Mouse (Mus musculus) CH12.LX (cell line): ENCODE measurements around the gene Sbno1. TPM values are rescaled to one million over a fixed set of nuclear protein-coding genes. Genes with fewer than 3 reads are reported as not detected.
A peak's percentile ranks its signal among the peaks of the same experiment; 100 is the strongest.

Source experiments
- DNase-seq: peaks from one replicate; pipeline ENCODE4 v3.0.0-alpha.2; 2013; ENCODE audit errors: extremely low read depth
- H3K27ac ChIP-seq: 2 replicates; pipeline ENCODE4 v1.5.1; 2012; ENCODE audit warnings: low read depth, mild to moderate bottlenecking, control low read depth, moderate library complexity; ENCODE audit not compliant: insufficient read depth
- H3K27me3 ChIP-seq: replicated peaks from 2 replicates; pipeline ENCODE3; 2012; ENCODE audit warnings: inconsistent platforms
- H3K36me3 ChIP-seq, 2 experiments: replicated peaks in 1 of 2; 2 replicates each; pipeline versions ENCODE3 to v1.6.1; 2012; ENCODE audit warnings: inconsistent platforms in 1 of 2, low read length in 1 of 2, mild to moderate bottlenecking in 1 of 2, mixed read lengths in 1 of 2, moderate library complexity in 1 of 2; ENCODE audit not compliant: control insufficient read depth in 1 of 2, insufficient read depth in 1 of 2
- H3K4me1 ChIP-seq, 2 experiments: 2 replicates each; pipeline ENCODE4 v1.6.1; 2012; ENCODE audit warnings: inconsistent platforms in 1 of 2, moderate library complexity in 1 of 2; ENCODE audit not compliant: insufficient read depth in 2 of 2, control insufficient read depth in 1 of 2
- H3K4me2 ChIP-seq: 2 replicates; pipeline ENCODE4 v1.6.1; 2012; ENCODE audit warnings: low read depth, mild to moderate bottlenecking, control low read depth; ENCODE audit not compliant: poor library complexity, insufficient read depth, severe bottlenecking
- H3K4me3 ChIP-seq, 3 experiments: fragments of 150-350 bp in 1 of 3; sonication (generic) in 1 of 3; replicated peaks in 1 of 3; 2 replicates each; pipeline versions ENCODE3 to v1.5.1; 2011 to 2012; ENCODE audit warnings: low read depth in 2 of 3, low read length in 2 of 3, mild to moderate bottlenecking in 2 of 3, moderate library complexity in 2 of 3, control low read depth in 1 of 3, improper control_type of control experiment in 1 of 3, inconsistent platforms in 1 of 3, mixed read lengths in 1 of 3; ENCODE audit not compliant: poor library complexity in 1 of 3
- H3K79me2 ChIP-seq: replicated peaks from 2 replicates; pipeline ENCODE4 v1.6.1; 2012; ENCODE audit warnings: mild to moderate bottlenecking, moderate library complexity; ENCODE audit not compliant: control insufficient read depth, poor library complexity, insufficient read depth, severe bottlenecking; ENCODE audit errors: extremely low read depth
- H3K9ac ChIP-seq: 2 replicates; pipeline ENCODE4 v1.6.1; 2012; ENCODE audit warnings: low read depth, mild to moderate bottlenecking, control low read depth, moderate library complexity; ENCODE audit not compliant: insufficient read depth
- H3K9me3 ChIP-seq: replicated peaks from 2 replicates; pipeline ENCODE3; 2012; ENCODE audit warnings: low read length, inconsistent platforms, mixed read lengths
- BHLHE40 ChIP-seq: IDR thresholded peaks from 2 replicates; pipeline ENCODE4 v1.6.1; 2011; ENCODE audit warnings: mild to moderate bottlenecking, low read depth, low read length, improper control_type of control experiment
- EP300 ChIP-seq: IDR thresholded peaks from 2 replicates; pipeline ENCODE4 v1.6.1; 2011; ENCODE audit warnings: low read length, improper control_type of control experiment
- ETS1 ChIP-seq: conservative IDR thresholded peaks from 2 replicates; pipeline ENCODE4 v1.6.1; 2012; ENCODE audit warnings: low read depth, mild to moderate bottlenecking, inconsistent platforms, low read length, improper control_type of control experiment, moderate library complexity
- IRF4 ChIP-seq: IDR thresholded peaks from 2 replicates; pipeline ENCODE4 v1.6.1; 2014; ENCODE audit warnings: low read depth, mild to moderate bottlenecking, inconsistent platforms, low read length, improper control_type of control experiment
- MAZ ChIP-seq: IDR thresholded peaks from 2 replicates; pipeline ENCODE4 v1.6.1; 2012; ENCODE audit warnings: low read depth, mild to moderate bottlenecking, inconsistent platforms, low read length, improper control_type of control experiment, moderate library complexity
- MXI1 ChIP-seq: IDR thresholded peaks from 2 replicates; pipeline ENCODE4 v1.6.1; 2011; ENCODE audit warnings: mild to moderate bottlenecking, low read depth, low read length, improper control_type of control experiment
- TBP ChIP-seq: conservative IDR thresholded peaks from 2 replicates; pipeline ENCODE4 v1.6.1; 2011; ENCODE audit warnings: low read depth, low read length, improper control_type of control experiment
- UBTF ChIP-seq: IDR thresholded peaks from 2 replicates; pipeline ENCODE4 v1.6.1; 2012; ENCODE audit warnings: low read depth, mild to moderate bottlenecking, inconsistent platforms, low read length, improper control_type of control experiment, moderate library complexity
- USF2 ChIP-seq: conservative IDR thresholded peaks from 2 replicates; pipeline ENCODE4 v1.6.1; 2011; ENCODE audit warnings: low read depth, low read length, improper control_type of control experiment
- dilution Hi-C: fragments of 300-500 bp; cut with MboI; formaldehyde crosslinking; loops from 2 replicates; pipeline ENCODE4 v1.14.3; 2020; ENCODE audit warnings: low sequenced_read_pairs; ENCODE audit not compliant: extremely low pct_unique_long_range_greater_than_20kb, extremely low pct_ligation_motif_present
- in situ Hi-C: fragments of 300-500 bp; cut with MboI; formaldehyde crosslinking; loops from 3 replicates; pipeline ENCODE4 v1.14.3; 2019; ENCODE audit warnings: low sequenced_read_pairs, low pct_ligation_motif_present, low pct_unique_long_range_greater_than_20kb, mixed read lengths
- polyA plus RNA-seq: library from polyadenylated mRNA; unstranded; fragments of >175 nt; gene quantifications from 2 replicates; pipeline ENCODE4 v1.2.1, GENCODE M21; 2012; ENCODE audit warnings: low read depth; ENCODE audit not compliant: insufficient read length
- total RNA-seq, 2 experiments: library from RNA; depleted of rRNA; stranded (reverse); fragments of 300-350 nt in 1 of 2; fragments of >200 nt in 1 of 2; gene quantifications; 2 replicates each; pipeline ENCODE4 v1.2.3; 2012 to 2014

The Sbno1 gene
- total and polyA plus RNA-seq, 3 experiments: 35.0 to 48.5 (median 38.3) TPM

DNA sequence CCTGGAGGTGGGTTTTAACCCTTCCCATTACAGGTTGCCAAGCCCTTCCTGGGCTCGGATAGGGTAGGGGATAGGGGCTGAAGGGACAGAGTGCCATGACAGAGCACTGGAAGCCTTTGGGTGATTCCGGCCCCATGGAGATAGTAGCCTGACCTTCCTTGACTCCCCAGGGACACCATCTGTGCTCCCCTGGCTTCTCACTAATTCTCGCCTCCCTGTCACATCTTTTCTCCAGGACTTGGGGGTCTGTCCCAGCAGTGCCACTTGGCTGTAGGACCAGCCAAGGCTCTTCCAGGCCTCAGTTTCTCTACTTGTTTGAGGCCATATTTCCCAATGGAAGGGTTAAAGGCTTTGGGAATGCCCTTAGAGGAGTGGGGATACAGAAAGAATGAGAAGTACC lies 74.2 kb downstream of the Sbno1 start:
- Histone ChIP-seq H3K27ac (peak overlapping the region; percentile 65), H3K9me3 (no peaks in the 10 kb centered on the region), H3K4me3 (peak overlapping the region in 1 of 3 experiments; percentile 8), H3K27me3 (no peaks in the 10 kb centered on the region), H3K36me3 (peaks cover 25 to 37% of the 10 kb centered on the region in 2 experiments), H3K4me2 (peak overlapping the region; percentile 81; the same call in 1 of the 2 replicates), H3K79me2 (peaks cover 37% of the 10 kb centered on the region), H3K9ac (no peak overlapping the region), H3K4me1 (peaks cover 17 to 24% of the 10 kb centered on the region in 2 experiments)
- in situ Hi-C loops: loop anchor here (10.0 kb wide), 1 partner anchor 203 kb away; the partner anchor contains the start of gene Ddx55
- TF ChIP-seq UBTF (0 out of 2 replicates have a peak, but pooled peaks have one; percentile 12), BHLHE40 (no peak)
- DNase-seq: no peak
- dilution Hi-C loops: no loop called here

- Histone ChIP-seq H3K79me2 (peaks cover 37% of the 10 kb centered on the region), H3K27ac (peak overlapping the region; percentile 65), H3K36me3 (peaks cover 29 to 42% of the 10 kb centered on the region in 2 experiments), H3K4me3 (peak overlapping the region in 1 of 3 experiments; percentile 8), H3K9me3 (no peaks in the 10 kb centered on the region), H3K4me2 (peak overlapping the region; percentile 81; the same call in 1 of the 2 replicates), H3K4me1 (peaks cover 17 to 24% of the 10 kb centered on the region in 2 experiments), H3K27me3 (no peaks in the 10 kb centered on the region), H3K9ac (no peak overlapping the region)
- TF ChIP-seq MXI1 (0 out of 2 replicates have a peak, but pooled peaks have one; percentile 26), ETS1 (no peak), USF2 (no peak), MAZ (0 out of 2 replicates have a peak, but pooled peaks have one; percentile 21), TBP (no peak)
- no peak for DNase-seq
- dilution Hi-C loops (no loop called here), in situ Hi-C loops (loop anchor here (10.0 kb wide), 1 partner anchor 204 kb away; the partner anchor contains the start of gene Ddx55)
These were observed 74.7 kb downstream of the Sbno1 start for GRCm38 (mm10) chr5:124351111-124351560.

- Histone ChIP-seq H3K36me3 (peaks cover 31 to 44% of the 10 kb centered on the region in 2 experiments), H3K27me3 (no peaks in the 10 kb centered on the region)
- peak; percentile 31 for DNase-seq
- TF ChIP-seq IRF4 (peak; percentile 41; the same call in 1 of the 2 replicates), ETS1 (no peak), EP300 (no peak)
- TF ChIP-seq, all 38 proteins: peak for 1
- H3K4me1 ChIP-seq: peaks cover 17 to 24% of the 10 kb centered on the region in 2 experiments
- H3K9me3 ChIP-seq: no peaks in the 10 kb centered on the region
- H3K4me2 ChIP-seq: no peak overlapping the region
- in situ Hi-C loops (loop anchor here (10.0 kb wide), 1 partner anchor 204 kb away; the partner anchor contains the start of gene Ddx55), dilution Hi-C loops (no loop called here)
- no peak overlapping the region for H3K9ac ChIP-seq
- peaks cover 37% of the 10 kb centered on the region for H3K79me2 ChIP-seq
- peak overlapping the region; percentile 65 for H3K27ac ChIP-seq
- no peak overlapping the region for H3K4me3 ChIP-seq
These were observed 75.5 kb downstream of the Sbno1 start for GRCm38 (mm10) chr5:124350350-124350749.
